Mouse (Mus musculus) liver, embryonic 14.5 days (tissue): ENCODE results near the gene Msx1. TPM values are rescaled to one million over a fixed set of nuclear protein-coding genes. Genes with fewer than 3 reads are reported as not detected.

ENCODE experiments used
- ATAC-seq: fragments of 200-750 bp; cut with Nextera tagmentation; 2 replicates; pipeline ENCODE4 v1.8.0; 2017; ENCODE audit warnings: moderate number of reproducible peaks, mild to moderate bottlenecking, moderate library complexity; ENCODE audit not compliant: insufficient read depth
- DNase-seq, 3 experiments: peaks; one replicate each; pipeline ENCODE4 v3.0.0-alpha.2; 2012 to 2013; ENCODE audit warnings: low read depth in 3 of 3, low spot score in 3 of 3
- H3K27ac ChIP-seq: fragments of 300-500 bp; sonication (generic); 2 replicates; pipeline ENCODE4 v1.5.1; 2014; ENCODE audit warnings: moderate library complexity, mild to moderate bottlenecking, control low read depth, inconsistent platforms
- H3K27me3 ChIP-seq: fragments of 300-500 bp; sonication (generic); 2 replicates; pipeline ENCODE4 v1.6.1; 2014; ENCODE audit warnings: mild to moderate bottlenecking, low read length, moderate library complexity; ENCODE audit not compliant: control insufficient read depth, insufficient read depth
- H3K36me3 ChIP-seq: fragments of 300-500 bp; sonication (generic); replicated peaks from 2 replicates; pipeline ENCODE4 v1.6.1; 2014; ENCODE audit warnings: low read depth; ENCODE audit not compliant: control insufficient read depth, insufficient read depth
- H3K4me1 ChIP-seq, 2 experiments: fragments of 200-500 bp in 1 of 2; fragments of 300-500 bp in 1 of 2; sonication (generic) in 1 of 2; replicated peaks; 2 replicates each; pipeline ENCODE4 v1.6.1; 2012 to 2014; ENCODE audit warnings: antibody characterized with exemption in 1 of 2, inconsistent platforms in 1 of 2, low read length in 1 of 2; ENCODE audit not compliant: control insufficient read depth in 2 of 2, insufficient read depth in 2 of 2
- H3K4me2 ChIP-seq: fragments of 300-500 bp; sonication (generic); 2 replicates; pipeline ENCODE4 v1.6.1; 2014; ENCODE audit warnings: low read depth, mild to moderate bottlenecking, control low read depth, moderate library complexity
- H3K4me3 ChIP-seq, 2 experiments: fragments of 200-500 bp in 1 of 2; fragments of 300-500 bp in 1 of 2; sonication (generic) in 1 of 2; 2 replicates each; pipeline ENCODE4 v1.5.1; 2012 to 2014; ENCODE audit warnings: low read depth in 2 of 2, low read length in 2 of 2, mild to moderate bottlenecking in 2 of 2, control low read depth in 1 of 2, inconsistent platforms in 1 of 2, moderate library complexity in 1 of 2; ENCODE audit not compliant: insufficient read depth in 1 of 2
- H3K9ac ChIP-seq: fragments of 300-500 bp; sonication (generic); replicated peaks from 2 replicates; pipeline ENCODE4 v1.6.1; 2014; ENCODE audit warnings: mild to moderate bottlenecking, control low read depth, moderate library complexity
- H3K9me3 ChIP-seq: fragments of 300-500 bp; sonication (generic); 2 replicates; pipeline ENCODE4 v1.6.1; 2016; ENCODE audit warnings: low read length, mixed read lengths; ENCODE audit not compliant: control insufficient read depth
- CTCF ChIP-seq: IDR thresholded peaks from 2 replicates; pipeline ENCODE4 v1.5.1; 2016; ENCODE audit warnings: antibody characterized with exemption, low read depth, control low read depth
- EP300 ChIP-seq: IDR thresholded peaks from 2 replicates; pipeline ENCODE4 v1.6.1; 2016; ENCODE audit warnings: antibody characterized with exemption, low read depth
- WGBS: fragments of 180-500 bp; shearing (Covaris S2); extraction: QIAGEN DNeasy Blood & Tissue Kit; methylation state at CpG from one replicate; pipeline ENCODE4 v1.1.7; 2014; ENCODE audit not compliant: insufficient replicate concordance; 5-methylcytosine and 5-hydroxymethylcytosine counted together
- polyA plus RNA-seq, 2 experiments: library from polyadenylated mRNA; depleted of rRNA in 1 of 2; stranded (reverse) in 1 of 2; unstranded in 1 of 2; fragments of >200 nt; fragmentation: Nextera tagmentation in 1 of 2; extraction: Ambion mirVana in 1 of 2; gene quantifications; 2 replicates each; pipeline versions ENCODE4 v1.2.1 to v1.2.3; 2012 to 2014

Msx1 gene
- polyA plus RNA-seq, 2 experiments, result 0.05 to 0.18 TPM

GRCm38 (mm10) chr5:37829926-37830325 is 5.5 kb upstream of the Msx1 start:
- peaks cover 74% of the 10 kb centered on the region for H3K27me3 ChIP-seq
- no peak overlapping the region for H3K27ac ChIP-seq
- no peak overlapping the region for H3K9ac ChIP-seq
- H3K4me3 ChIP-seq, result no peak overlapping the region
- WGBS, result 5% methylated on average over 4 of the region's 4 CpGs
- H3K9me3 ChIP-seq, result no peaks in the 10 kb centered on the region
- no peak overlapping the region for H3K4me2 ChIP-seq
- no peak for DNase-seq
- H3K36me3 ChIP-seq, result no peaks in the 10 kb centered on the region
- TF ChIP-seq CTCF (no peak), EP300 (no peak)
- no peaks in the 10 kb centered on the region for H3K4me1 ChIP-seq
- ATAC-seq, result no peak

GRCm38 (mm10) chr5:37829296-37829670 is 4.9 kb upstream of the Msx1 start:
- no peaks in the 10 kb centered on the region for H3K36me3 ChIP-seq
- no peak overlapping the region for H3K4me3 ChIP-seq
- DNase-seq (no peak), ATAC-seq (no peak)
- H3K27ac ChIP-seq, result no peak overlapping the region
- no peak overlapping the region for H3K4me2 ChIP-seq
- H3K9ac ChIP-seq, result no peak overlapping the region
- H3K27me3 ChIP-seq, result peaks cover 80% of the 10 kb centered on the region
- WGBS, result 5% methylated on average over 10 of the region's 10 CpGs
- no peaks in the 10 kb centered on the region for H3K4me1 ChIP-seq
- H3K9me3 ChIP-seq, result no peaks in the 10 kb centered on the region
- TF ChIP-seq EP300 (no peak), CTCF (no peak)

GRCm38 (mm10) chr5:37828591-37829295 is 4.4 kb upstream of the Msx1 start:
- Histone ChIP-seq H3K27ac (no peak overlapping the region), H3K36me3 (no peaks in the 10 kb centered on the region), H3K4me2 (no peak overlapping the region), H3K4me3 (no peak overlapping the region), H3K9me3 (no peaks in the 10 kb centered on the region), H3K4me1 (no peaks in the 10 kb centered on the region), H3K9ac (no peak overlapping the region), H3K27me3 (peaks cover 86% of the 10 kb centered on the region)
- ATAC-seq (no peak), DNase-seq (no peak)
- TF ChIP-seq CTCF (no peak), EP300 (no peak)
- 1% methylated on average over 35 of the region's 35 CpGs for WGBS

GRCm38 (mm10) chr5:37828001-37828400 is 3.6 kb upstream of the Msx1 start:
- Histone ChIP-seq H3K36me3 (no peaks in the 10 kb centered on the region), H3K27ac (no peak overlapping the region), H3K27me3 (peaks cover 93% of the 10 kb centered on the region), H3K4me3 (no peak overlapping the region), H3K9ac (no peak overlapping the region), H3K4me2 (no peak overlapping the region), H3K9me3 (no peaks in the 10 kb centered on the region), H3K4me1 (no peaks in the 10 kb centered on the region)
- ATAC-seq (no peak), DNase-seq (no peak)
- TF ChIP-seq EP300 (no peak), CTCF (no peak)
- WGBS, result under 1% methylated on average over 14 of the region's 14 CpGs

- no peak overlapping the region for H3K4me2 ChIP-seq
- under 1% methylated on average over 9 of the region's 9 CpGs for WGBS
Observed at GRCm38 (mm10) chr5:37827626-37827950, 3.2 kb upstream of the Msx1 start.

More at GRCm38 (mm10) chr5:37827626-37827950, 3.2 kb upstream of the Msx1 start:
- Histone ChIP-seq H3K4me1 (no peaks in the 10 kb centered on the region), H3K9ac (no peak overlapping the region), H3K27ac (no peak overlapping the region), H3K4me3 (no peak overlapping the region), H3K27me3 (peaks cover 95% of the 10 kb centered on the region), H3K36me3 (no peaks in the 10 kb centered on the region), H3K9me3 (no peaks in the 10 kb centered on the region)
- TF ChIP-seq CTCF (no peak), EP300 (no peak)
- DNase-seq, result no peak
- no peak for ATAC-seq
